Mouse (Mus musculus): Measurements from ENCODE around the gene Xaf1.

GRCm38 (mm10) chr11:72352272-72352671 lies 50.8 kb downstream of the Xaf1 start:
- TF ChIP-seq CTCF (IDR thresholded peaks at IDR 0.05; ENCODE audit: control insufficient read depth, insufficient read depth, insufficient read length) (no peak), MAX (IDR thresholded peaks at IDR 0.05) (no peak), MYOD1 (IDR thresholded peaks at IDR 0.05; ENCODE audit: control insufficient read depth, insufficient read length, low read depth) (no peak)
